Mouse (Mus musculus): ENCODE data around the gene Scd4. TPM values are rescaled to one million over a fixed set of nuclear protein-coding genes. Genes with fewer than 3 reads are reported as not detected.

The Scd4 gene
- polyA plus RNA-seq, 1 experiment from 2014 or later = not detected

- H3K27me3 ChIP-seq (ENCODE audit: insufficient read depth, poor library complexity, severe bottlenecking) = no peaks in the 10 kb centered on the region
- peak; percentile 90 for DNase-seq (ENCODE audit: low spot score)
- peaks cover 49% of the 10 kb centered on the region for H3K36me3 ChIP-seq
- H3K4me1 ChIP-seq (replicated peaks) = peaks cover 78% of the 10 kb centered on the region
- H3K27ac ChIP-seq = peak overlapping the region; percentile 99
- H3K9me3 ChIP-seq = no peaks in the 10 kb centered on the region
- WGBS = under 1% methylated on average over 14 of the region's 14 CpGs
- peak overlapping the region; percentile 94 for H3K4me3 ChIP-seq
These were observed 38.3 kb upstream of the Scd4 start for GRCm38 (mm10) chr19:44294588-44295041.

GRCm38 (mm10) chr19:44295251-44295650, 37.6 kb upstream of the Scd4 start:
- 16% methylated on average over 3 of the region's 3 CpGs for WGBS
- H3K27ac ChIP-seq = peak overlapping the region; percentile 99
- no peak for DNase-seq (ENCODE audit: low spot score)
- H3K9me3 ChIP-seq = no peaks in the 10 kb centered on the region
- H3K27me3 ChIP-seq (ENCODE audit: insufficient read depth, poor library complexity, severe bottlenecking) = no peaks in the 10 kb centered on the region
- H3K4me3 ChIP-seq = peak overlapping the region; percentile 94
- H3K36me3 ChIP-seq = peaks cover 55% of the 10 kb centered on the region
- H3K4me1 ChIP-seq (replicated peaks) = peaks cover 79% of the 10 kb centered on the region

DNA sequence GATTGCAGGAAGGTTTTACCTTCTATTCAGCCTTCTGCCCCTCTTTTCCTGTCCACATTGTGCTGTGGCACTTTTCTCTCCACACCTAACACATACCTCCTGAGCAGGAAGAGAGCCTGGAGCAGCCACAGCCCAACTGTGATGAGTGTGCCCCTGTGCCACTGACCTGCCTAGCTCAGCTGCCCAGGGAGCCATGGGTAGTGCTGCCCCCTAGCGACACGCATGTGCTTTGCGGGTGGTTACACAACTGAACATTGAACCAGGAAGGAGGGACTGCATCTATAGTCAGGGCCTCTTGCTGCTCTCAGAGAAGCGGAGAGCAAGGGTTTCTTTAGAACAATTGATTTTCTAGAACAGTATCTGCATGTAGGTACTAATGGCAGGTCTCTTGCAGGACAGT, 37.2 kb upstream of the Scd4 start:
- peak overlapping the region; percentile 94 for H3K4me3 ChIP-seq
- H3K36me3 ChIP-seq = peaks cover 60% of the 10 kb centered on the region
- 7% methylated on average over 4 of the region's 4 CpGs for WGBS
- H3K27me3 ChIP-seq (ENCODE audit: insufficient read depth, poor library complexity, severe bottlenecking) = no peaks in the 10 kb centered on the region
- H3K4me1 ChIP-seq (replicated peaks) = peaks cover 84% of the 10 kb centered on the region
- DNase-seq (ENCODE audit: low spot score) = peak; percentile 86
- peak overlapping the region; percentile 99 for H3K27ac ChIP-seq
- H3K9me3 ChIP-seq = no peaks in the 10 kb centered on the region

DNA sequence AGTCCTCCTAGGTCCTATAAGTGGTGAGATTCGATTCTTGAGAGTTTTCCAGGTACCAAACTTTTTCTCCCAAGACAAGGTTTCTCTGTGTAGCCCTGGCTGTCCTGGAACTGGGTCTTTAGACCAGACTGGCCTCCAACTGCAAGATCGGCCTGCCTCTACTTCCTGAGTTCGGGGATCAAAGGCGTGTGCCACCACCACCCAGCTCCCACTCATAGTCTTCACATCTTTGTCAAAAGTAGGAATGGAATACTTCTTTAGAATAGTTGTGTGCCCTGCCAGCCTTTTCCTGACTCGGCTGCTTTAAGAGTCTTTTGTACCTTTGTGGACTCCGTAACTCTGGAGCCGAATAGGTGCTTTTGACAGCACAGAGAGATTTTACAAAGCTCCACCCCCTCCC, 36.7 kb upstream of the Scd4 start:
- H3K27me3 ChIP-seq (ENCODE audit: insufficient read depth, poor library complexity, severe bottlenecking) = no peaks in the 10 kb centered on the region
- peak overlapping the region; percentile 94 for H3K4me3 ChIP-seq
- H3K4me1 ChIP-seq (replicated peaks) = peaks cover 87% of the 10 kb centered on the region
- H3K36me3 ChIP-seq = peaks cover 65% of the 10 kb centered on the region
- no peaks in the 10 kb centered on the region for H3K9me3 ChIP-seq
- no peak for DNase-seq (ENCODE audit: low spot score)
- WGBS = 45% methylated on average over 7 of the region's 7 CpGs
- peak overlapping the region; percentile 99; the same call in 1 of the 2 replicates for H3K27ac ChIP-seq

GRCm38 (mm10) chr19:44297068-44297760, 35.7 kb upstream of the Scd4 start:
- 84% methylated on average over 8 of the region's 8 CpGs for WGBS
- DNase-seq (ENCODE audit: low spot score) = no peak
- H3K27ac ChIP-seq = no peak overlapping the region; the same call in 1 of the 2 replicates

DNA sequence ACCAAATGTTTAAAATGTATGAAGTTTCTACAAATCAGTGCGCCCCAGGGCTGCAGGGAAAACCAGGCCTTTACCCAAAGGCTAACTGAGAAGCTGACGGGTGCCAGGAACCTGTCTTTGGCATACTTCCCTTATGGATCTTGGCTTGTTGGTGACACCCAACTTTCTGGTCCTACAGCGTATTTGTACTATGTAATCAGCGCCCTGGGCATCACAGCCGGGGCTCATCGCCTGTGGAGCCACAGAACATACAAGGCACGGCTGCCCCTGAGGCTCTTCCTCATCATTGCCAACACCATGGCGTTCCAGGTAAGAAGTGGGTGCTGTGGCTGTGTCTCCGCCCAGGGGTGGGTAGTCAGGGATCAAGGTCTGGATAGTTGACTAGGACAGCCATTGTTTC, 35.0 kb upstream of the Scd4 start:
- Histone ChIP-seq H3K9me3 (no peaks in the 10 kb centered on the region), H3K4me3 (peak overlapping the region; percentile 94), H3K36me3 (peaks cover 81% of the 10 kb centered on the region), H3K4me1 (replicated peaks) (peaks cover 81% of the 10 kb centered on the region), H3K27ac (no peak overlapping the region), H3K27me3 (ENCODE audit: insufficient read depth, poor library complexity, severe bottlenecking) (no peaks in the 10 kb centered on the region)
- DNase-seq (ENCODE audit: low spot score) = no peak
- WGBS = 92% methylated on average over 9 of the region's 9 CpGs

More at GRCm38 (mm10) chr19:44297068-44297760, 35.7 kb upstream of the Scd4 start:
- H3K27me3 ChIP-seq (ENCODE audit: insufficient read depth, poor library complexity, severe bottlenecking) = no peaks in the 10 kb centered on the region
- peaks cover 83% of the 10 kb centered on the region for H3K4me1 ChIP-seq (replicated peaks)
- H3K4me3 ChIP-seq = peak overlapping the region; percentile 94
- peaks cover 74% of the 10 kb centered on the region for H3K36me3 ChIP-seq
- H3K9me3 ChIP-seq = no peaks in the 10 kb centered on the region

- H3K4me1 ChIP-seq (replicated peaks) = peaks cover 74% of the 10 kb centered on the region
- no peaks in the 10 kb centered on the region for H3K9me3 ChIP-seq
- H3K36me3 ChIP-seq = peaks cover 93% of the 10 kb centered on the region
- no peak overlapping the region for H3K27ac ChIP-seq
- H3K4me3 ChIP-seq = peak overlapping the region; percentile 94
- DNase-seq (ENCODE audit: low spot score) = no peak
- 94% methylated on average over 9 of the region's 9 CpGs for WGBS
- no peaks in the 10 kb centered on the region for H3K27me3 ChIP-seq (ENCODE audit: insufficient read depth, poor library complexity, severe bottlenecking)
These were observed 33.8 kb upstream of the Scd4 start for GRCm38 (mm10) chr19:44299078-44299477.

GRCm38 (mm10) chr19:44299902-44300301, 33.0 kb upstream of the Scd4 start:
- no peaks in the 10 kb centered on the region for H3K27me3 ChIP-seq (ENCODE audit: insufficient read depth, poor library complexity, severe bottlenecking)
- WGBS = 88% methylated on average over 6 of the region's 6 CpGs
- DNase-seq (ENCODE audit: low spot score) = no peak
- peak overlapping the region; percentile 5; the same call in 1 of the 2 replicates for H3K4me3 ChIP-seq
- H3K9me3 ChIP-seq = no peaks in the 10 kb centered on the region
- peaks cover 99% of the 10 kb centered on the region for H3K36me3 ChIP-seq
- peaks cover 74% of the 10 kb centered on the region for H3K4me1 ChIP-seq (replicated peaks)
- H3K27ac ChIP-seq = no peak overlapping the region

GRCm38 (mm10) chr19:44300520-44300919, 32.4 kb upstream of the Scd4 start:
- H3K36me3 ChIP-seq = peaks cover 99% of the 10 kb centered on the region
- no peak for DNase-seq (ENCODE audit: low spot score)
- H3K4me3 ChIP-seq = peak overlapping the region; percentile 5; the same call in 1 of the 2 replicates
- H3K27ac ChIP-seq = no peak overlapping the region
- 87% methylated on average over 7 of the region's 7 CpGs for WGBS
- H3K9me3 ChIP-seq = no peaks in the 10 kb centered on the region
- H3K27me3 ChIP-seq (ENCODE audit: insufficient read depth, poor library complexity, severe bottlenecking) = no peaks in the 10 kb centered on the region
- peaks cover 69% of the 10 kb centered on the region for H3K4me1 ChIP-seq (replicated peaks)

- Histone ChIP-seq H3K27ac (no peak overlapping the region), H3K36me3 (peaks cover 99% of the 10 kb centered on the region), H3K4me3 (0 out of 2 replicates have a peak overlapping the region, but pooled peaks have one; percentile 6), H3K4me1 (replicated peaks) (peaks cover 62% of the 10 kb centered on the region), H3K27me3 (ENCODE audit: insufficient read depth, poor library complexity, severe bottlenecking) (no peaks in the 10 kb centered on the region), H3K9me3 (no peaks in the 10 kb centered on the region)
- 91% methylated on average over 16 of the region's 16 CpGs for WGBS
- no peak for DNase-seq (ENCODE audit: low spot score)
These were observed 31.7 kb upstream of the Scd4 start for GRCm38 (mm10) chr19:44301176-44301575.

DNA sequence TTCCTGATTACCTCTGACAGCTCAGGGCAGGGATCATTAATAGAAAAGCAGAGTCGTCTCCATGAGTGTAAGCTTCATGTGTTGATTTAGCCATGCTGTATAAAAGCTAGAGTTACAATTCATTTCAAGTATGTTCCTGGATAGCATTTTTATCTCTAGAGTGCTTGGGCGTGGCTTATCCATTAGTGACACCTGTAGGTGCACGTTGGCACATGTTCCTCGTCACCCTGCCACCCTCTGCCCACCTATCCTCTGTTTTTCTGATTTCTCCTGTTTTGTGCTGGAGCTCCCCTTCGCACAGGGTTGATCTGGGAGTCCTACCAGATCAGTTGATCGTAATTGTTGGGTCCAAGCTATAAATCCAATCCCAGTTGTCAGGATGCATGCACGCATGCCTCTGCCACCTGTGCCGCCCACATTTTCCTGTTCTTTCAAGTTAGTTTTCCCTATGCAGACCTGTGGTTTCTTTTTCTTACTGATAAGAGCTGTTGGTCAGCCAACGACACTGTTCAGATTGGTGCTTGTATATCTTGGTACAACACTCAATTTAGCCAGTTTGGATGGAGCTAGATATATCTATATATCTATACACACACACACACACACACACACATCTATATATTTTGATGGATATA, 31.1 kb upstream of the Scd4 start:
- 90% methylated on average over 9 of the region's 9 CpGs for WGBS
- Histone ChIP-seq H3K4me3 (no peak overlapping the region), H3K27ac (no peak overlapping the region), H3K4me1 (replicated peaks) (peaks cover 56% of the 10 kb centered on the region), H3K27me3 (ENCODE audit: insufficient read depth, poor library complexity, severe bottlenecking) (no peaks in the 10 kb centered on the region), H3K9me3 (no peaks in the 10 kb centered on the region), H3K36me3 (peaks cover 99% of the 10 kb centered on the region)
- DNase-seq (ENCODE audit: low spot score) = no peak

GRCm38 (mm10) chr19:44302901-44303300, 30.0 kb upstream of the Scd4 start:
- 92% methylated on average over 11 of the region's 11 CpGs for WGBS
- no peak for DNase-seq (ENCODE audit: low spot score)
- Histone ChIP-seq H3K4me1 (replicated peaks) (peaks cover 45% of the 10 kb centered on the region), H3K27ac (no peak overlapping the region), H3K36me3 (peaks cover 99% of the 10 kb centered on the region), H3K9me3 (no peaks in the 10 kb centered on the region), H3K4me3 (no peak overlapping the region), H3K27me3 (ENCODE audit: insufficient read depth, poor library complexity, severe bottlenecking) (no peaks in the 10 kb centered on the region)

DNA sequence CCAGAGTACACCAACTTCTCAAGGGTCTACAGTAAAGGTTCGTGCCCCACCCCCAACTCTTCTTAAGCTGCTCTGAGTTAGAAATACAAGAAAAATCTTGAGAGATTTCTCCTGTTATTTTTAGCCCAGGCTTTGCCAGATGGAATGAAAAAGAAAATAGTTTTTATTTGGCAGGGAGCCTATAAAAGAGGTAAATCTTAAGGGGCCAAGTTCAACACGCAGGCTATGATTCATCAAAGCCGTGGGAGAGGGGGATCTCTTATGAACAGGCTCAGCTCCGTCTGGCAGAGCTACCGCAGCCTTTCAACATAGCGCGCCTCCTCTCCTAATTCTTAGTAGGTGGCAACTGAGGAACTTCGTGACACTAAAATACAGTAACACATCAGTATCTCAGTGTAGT, 29.4 kb upstream of the Scd4 start:
- Histone ChIP-seq H3K9me3 (no peaks in the 10 kb centered on the region), H3K27me3 (ENCODE audit: insufficient read depth, poor library complexity, severe bottlenecking) (no peaks in the 10 kb centered on the region), H3K4me3 (no peak overlapping the region), H3K4me1 (replicated peaks) (peaks cover 39% of the 10 kb centered on the region), H3K36me3 (peaks cover 99% of the 10 kb centered on the region), H3K27ac (no peak overlapping the region)
- no peak for DNase-seq (ENCODE audit: low spot score)
- WGBS = 93% methylated on average over 8 of the region's 8 CpGs

Data from hindbrain, embryonic 10.5 days (tissue).